Mouse (Mus musculus): ENCODE results near the gene Pacsin3.

DNA sequence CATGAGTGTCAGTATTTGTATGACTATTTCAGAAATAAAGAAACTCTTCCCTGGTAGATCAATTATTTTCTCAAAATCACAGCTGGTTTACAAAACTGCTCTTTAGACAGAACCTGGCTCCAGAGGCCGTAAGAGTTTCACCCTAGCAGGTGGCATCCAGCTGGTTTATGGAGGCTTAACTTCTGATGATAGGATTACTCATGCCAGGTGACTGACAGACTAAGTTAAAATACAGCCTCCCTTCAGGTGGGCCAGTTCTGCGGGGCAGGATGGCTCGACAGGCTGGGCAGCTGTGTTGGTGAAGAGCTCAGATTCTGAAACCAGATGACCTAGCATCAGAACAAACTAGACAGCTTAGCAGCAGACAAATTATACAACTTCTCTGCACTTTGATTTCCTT is 53.8 kb downstream of the Pacsin3 start:
- no peak for TF ChIP-seq CTCF (IDR thresholded peaks at IDR 0.05; ENCODE audit: low read depth)
- TF ChIP-seq EP300 (IDR thresholded peaks at IDR 0.05; ENCODE audit: low read depth), result no peak
